Mouse (Mus musculus): ENCODE data around the gene Nploc4.

- TF ChIP-seq TAL1 (IDR thresholded peaks at IDR 0.05; ENCODE audit: low read length) (no peak), GATA1 (IDR thresholded peaks at IDR 0.05; ENCODE audit: low read length) (no peak)
Observed at GRCm38 (mm10) chr11:120457772-120458751, 20.6 kb upstream of the Nploc4 start, which contains the start of the genes Oxld1 and Ccdc137.
